Mouse (Mus musculus): ENCODE data around the gene Madcam1.

GRCm38 (mm10) chr10:79675346-79676035 lies 11.1 kb downstream of the Madcam1 start:
- TF ChIP-seq CTCF (IDR thresholded peaks at IDR 0.05; ENCODE audit: insufficient read depth, low read depth, low read length) (no peak), POLR2A (IDR thresholded peaks at IDR 0.05; ENCODE audit: insufficient read depth, low read depth, low read length) (no peak)

Data from olfactory bulb, adult 2 months (tissue).